Mouse (Mus musculus) CD8-positive naive resting alpha-beta T cell, adult 2 months (primary cell): Measurements from ENCODE around the gene Tnfrsf19.

Source experiments
- DNase-seq, 2 experiments: peaks; one replicate each; pipeline ENCODE4 v3.0.0; 2022; ENCODE audit warnings: low read depth in 2 of 2, low spot score in 2 of 2

The Tnfrsf19 gene

DNA sequence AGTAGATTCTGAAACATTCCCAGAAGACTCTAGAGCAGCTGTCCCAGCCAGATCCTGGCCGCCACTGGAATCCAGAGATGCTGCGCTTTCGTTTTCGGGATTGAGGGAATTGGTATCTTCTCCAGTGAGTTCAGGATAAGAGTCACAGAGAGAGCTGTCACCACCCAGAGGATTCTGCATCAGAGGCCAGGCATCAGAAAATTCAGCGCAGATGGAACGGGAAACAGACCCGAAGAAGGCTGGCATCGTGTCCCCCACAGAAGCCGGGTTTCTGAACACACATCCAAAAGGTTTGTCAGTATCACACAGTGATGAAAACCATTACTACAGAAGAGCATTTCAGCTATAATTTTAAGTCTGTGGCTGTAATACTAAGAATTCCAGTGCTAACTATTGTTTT is 75.3 kb downstream of the Tnfrsf19 start:
- no peak for DNase-seq

DNA sequence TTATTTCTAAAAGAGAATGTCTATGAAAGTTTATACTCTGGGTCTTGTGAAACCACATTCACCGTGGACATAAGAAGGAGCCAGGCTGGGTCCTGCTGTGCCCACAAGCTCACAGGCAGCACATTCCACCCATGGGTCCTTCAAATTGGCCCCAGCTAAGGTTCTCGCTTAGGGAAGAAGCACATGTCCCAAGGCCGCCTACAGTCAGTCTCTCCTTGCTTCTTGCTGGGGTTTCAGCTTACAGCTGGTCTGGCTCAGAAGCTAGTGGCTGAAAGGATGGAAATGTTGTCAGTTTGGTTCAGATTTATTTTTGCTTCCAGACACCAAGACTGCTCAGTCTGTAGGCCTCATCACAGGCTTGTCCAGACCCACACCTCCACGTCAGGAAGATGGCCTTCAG is 80.2 kb downstream of the Tnfrsf19 start:
- no peak for DNase-seq

DNA sequence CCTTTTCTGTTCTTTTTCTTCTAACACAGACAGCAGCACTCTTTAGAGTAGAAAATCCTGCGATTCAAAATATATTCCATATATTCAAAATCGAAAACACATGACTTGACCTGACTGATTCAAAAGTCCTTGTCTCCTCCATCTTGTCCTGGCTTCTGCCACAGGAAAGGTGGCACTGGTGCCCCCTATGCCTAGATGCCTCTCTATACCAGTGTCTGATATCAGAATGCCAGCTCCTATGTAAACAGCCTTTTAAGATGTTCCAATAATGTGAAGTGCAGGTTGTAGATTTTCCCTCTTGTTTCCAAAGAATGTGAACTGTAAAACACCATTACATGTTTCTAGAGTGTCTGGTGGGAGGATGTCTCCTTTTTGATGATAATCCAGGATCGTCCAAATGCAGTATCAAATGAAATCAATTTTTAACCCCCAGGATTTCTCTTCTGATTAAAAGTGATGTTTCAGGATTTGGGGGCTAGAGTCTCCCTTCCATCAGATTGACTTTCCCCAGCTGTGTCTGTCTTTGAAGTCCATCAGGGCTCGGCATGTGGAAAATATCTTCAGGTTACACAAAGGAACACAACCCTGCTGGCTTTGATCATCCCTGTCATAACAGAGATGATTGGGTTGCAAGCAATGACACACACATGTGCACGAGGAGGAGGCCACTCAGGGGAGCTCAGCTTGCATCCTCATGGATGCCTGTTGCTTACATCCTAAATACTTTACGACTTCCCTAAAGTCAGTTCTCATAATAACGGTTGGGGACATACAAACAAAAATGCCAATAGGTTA is 82.1 kb downstream of the Tnfrsf19 start:
- DNase-seq = no peak

DNA sequence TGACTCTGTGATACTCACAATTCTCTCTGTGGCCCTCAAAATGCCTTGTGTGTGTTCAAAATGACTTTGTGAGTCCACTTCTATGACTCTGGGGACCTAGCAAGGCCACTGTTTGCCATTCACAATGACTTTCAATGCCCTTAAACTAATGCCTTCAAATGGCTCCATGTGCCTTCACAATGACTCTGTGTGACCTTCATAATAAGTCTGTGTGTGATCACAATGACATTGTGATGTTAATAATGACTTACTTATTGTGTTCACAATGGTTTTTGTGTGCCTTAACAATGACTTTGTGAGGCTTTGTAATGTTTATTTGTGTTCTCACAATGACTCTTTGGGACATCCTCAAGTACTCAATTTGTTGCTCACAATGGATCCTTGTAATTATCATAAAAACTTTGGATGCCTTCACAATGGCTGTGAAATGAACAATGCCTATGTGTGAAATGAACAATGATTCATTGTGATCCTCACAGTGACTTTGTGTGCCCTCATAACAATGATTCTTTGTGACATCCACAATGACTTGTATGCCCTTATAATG is 88.6 kb downstream of the Tnfrsf19 start:
- no peak for DNase-seq

DNA sequence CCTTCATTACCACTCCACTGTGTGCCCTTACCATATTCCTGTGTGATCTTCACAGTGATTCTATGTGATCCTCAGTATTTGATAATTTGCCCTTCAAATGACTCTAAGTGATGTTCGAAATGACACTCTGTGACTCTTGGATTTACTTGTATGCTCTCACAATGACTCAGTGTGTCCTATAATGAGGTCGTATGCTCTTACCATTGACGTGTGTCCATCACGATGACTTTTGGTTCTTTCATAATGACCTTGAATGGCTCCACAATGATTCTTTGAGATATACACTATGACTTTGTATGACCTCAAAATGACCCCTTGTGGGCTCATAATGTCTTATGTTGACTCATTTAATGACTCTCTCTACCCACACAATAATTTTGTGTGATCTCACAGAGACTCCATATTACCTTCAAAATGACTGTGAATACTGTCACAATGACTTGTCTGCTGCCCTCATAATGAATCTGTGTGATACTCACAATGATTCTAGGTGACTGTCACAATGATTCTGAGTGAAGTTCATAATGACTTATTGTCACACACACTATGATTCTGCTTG is 108.7 kb downstream of the Tnfrsf19 start:
- no peak for DNase-seq

DNA sequence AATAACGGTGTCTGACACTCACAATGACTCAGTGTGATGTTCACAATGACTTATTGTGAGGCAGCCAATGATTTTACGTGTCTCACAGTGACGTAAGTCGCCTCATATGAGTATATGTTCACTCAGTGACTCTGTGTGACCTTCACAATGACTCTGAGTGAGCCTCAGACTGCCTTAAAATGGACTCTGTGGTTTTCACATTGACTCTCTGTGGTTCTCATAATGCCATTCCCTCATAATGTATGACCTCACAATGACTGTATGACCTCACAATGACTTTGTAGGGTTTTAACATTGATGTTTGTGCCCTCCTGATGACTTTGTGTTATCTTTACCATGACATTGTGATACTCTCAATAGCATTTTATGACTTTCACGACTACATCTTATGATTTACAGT is 110.6 kb downstream of the Tnfrsf19 start:
- DNase-seq = no peak

DNA sequence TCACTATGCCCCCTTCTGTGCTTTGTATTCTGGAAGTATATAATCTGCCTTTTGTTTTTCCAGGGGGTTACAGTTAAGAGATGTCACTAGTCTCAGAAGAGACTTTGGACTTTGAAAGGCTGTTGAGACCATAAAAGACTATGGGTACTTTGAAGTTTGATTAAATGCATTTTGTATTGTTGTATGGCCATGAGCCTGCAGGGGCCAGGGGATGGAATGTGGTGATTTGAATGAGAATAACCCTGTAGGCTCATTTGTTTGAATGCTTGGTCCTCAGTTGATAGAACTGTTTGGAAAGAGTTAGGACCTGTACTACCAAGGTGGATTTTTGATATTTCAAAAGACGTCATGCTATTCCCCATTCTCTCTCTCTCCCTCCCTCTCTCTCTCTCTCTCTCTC is 120.3 kb downstream of the Tnfrsf19 start:
- no peak for DNase-seq

DNA sequence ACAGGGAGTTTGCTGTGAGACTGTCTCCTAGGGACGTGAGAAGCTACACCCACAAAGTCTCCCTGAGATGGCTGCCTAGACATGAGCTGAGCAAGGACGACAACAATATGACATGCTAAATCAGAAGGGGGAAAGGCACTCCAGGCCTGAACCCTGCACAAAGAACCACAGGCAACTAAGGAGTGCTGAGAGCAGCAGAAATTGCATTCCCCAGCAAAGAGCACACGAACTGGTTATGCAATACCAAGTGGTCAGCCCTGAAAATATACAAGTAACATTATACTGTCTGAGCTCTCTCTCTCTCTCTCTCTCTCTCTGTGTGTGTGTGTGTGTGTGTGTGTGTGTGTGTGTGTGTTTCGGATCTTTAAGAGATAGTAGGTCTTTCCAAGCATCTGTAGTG is 129.6 kb downstream of the Tnfrsf19 start:
- DNase-seq = no peak
